Mouse (Mus musculus): ENCODE measurements around the gene Frmd4a.

DNA sequence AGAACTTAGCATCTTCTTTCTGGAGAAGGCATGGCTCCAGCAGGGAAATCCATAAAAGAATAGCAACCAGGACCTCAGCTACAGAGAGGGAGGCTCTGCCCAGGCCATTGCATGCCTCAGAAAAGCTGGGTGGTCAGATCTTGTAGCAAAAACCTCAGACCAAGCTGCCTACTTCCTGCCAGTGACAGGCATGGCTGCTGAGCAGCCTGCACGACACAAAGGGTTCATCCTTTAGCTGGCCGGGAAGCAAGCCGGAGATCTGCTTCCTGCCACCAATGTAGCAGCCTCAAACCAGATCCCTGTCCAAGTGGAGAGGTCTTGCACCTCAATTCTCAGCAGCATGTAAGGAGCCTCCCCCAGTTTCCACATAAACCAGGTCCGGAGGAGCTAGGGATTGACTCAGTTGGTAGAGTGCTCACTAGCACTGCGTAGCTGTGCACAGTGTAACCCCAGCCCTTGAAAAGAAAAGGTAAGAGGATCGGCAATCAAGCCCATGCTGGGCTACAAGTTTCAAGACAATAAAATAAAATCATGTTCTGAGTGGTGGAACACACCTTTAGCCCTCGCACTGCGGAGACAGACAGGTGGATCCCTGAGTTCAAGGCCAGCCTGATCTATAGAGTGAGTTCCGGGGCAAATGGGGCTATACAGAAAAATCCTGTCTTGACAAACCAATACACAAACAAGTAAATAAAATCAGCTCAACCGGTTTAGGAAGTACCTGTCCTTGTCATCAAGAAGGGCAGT, 532.7 kb downstream of the Frmd4a start:
- TF ChIP-seq POLR2A (IDR thresholded peaks at IDR 0.05; ENCODE audit: borderline replicate concordance, control insufficient read depth, low read depth, low read length) (no peak), CTCF (IDR thresholded peaks at IDR 0.05; ENCODE audit: control insufficient read depth, insufficient read depth, low read length) (no peak)

Data from bone marrow, adult 2 months (tissue).